Mouse (Mus musculus): ENCODE results near the gene Ulk4. TPM values are rescaled to one million over a fixed set of nuclear protein-coding genes. Genes with fewer than 3 reads are reported as not detected.

Ulk4 gene
- polyA plus RNA-seq, 1 experiment = 7.3 TPM

GRCm38 (mm10) chr9:121313656-121314374, 36.8 kb upstream of the Ulk4 start:
- peak overlapping the region; percentile 49 for H3K27ac ChIP-seq (ENCODE audit: insufficient read depth, low read length)
- H3K4me3 ChIP-seq (ENCODE audit: insufficient read depth, low read length) = peak overlapping the region; percentile 5; the same call in 1 of the 2 replicates
- no peak for TF ChIP-seq POLR2A (IDR thresholded peaks at IDR 0.05; ENCODE audit: extremely low read depth, insufficient read depth, low read length)
- TF ChIP-seq CTCF (IDR thresholded peaks at IDR 0.05; ENCODE audit: extremely low read depth, insufficient read depth, low read length) = no peak
- H3K4me1 ChIP-seq (ENCODE audit: control insufficient read depth, insufficient read depth, low read length) = peaks cover 20% of the 10 kb centered on the region

DNA sequence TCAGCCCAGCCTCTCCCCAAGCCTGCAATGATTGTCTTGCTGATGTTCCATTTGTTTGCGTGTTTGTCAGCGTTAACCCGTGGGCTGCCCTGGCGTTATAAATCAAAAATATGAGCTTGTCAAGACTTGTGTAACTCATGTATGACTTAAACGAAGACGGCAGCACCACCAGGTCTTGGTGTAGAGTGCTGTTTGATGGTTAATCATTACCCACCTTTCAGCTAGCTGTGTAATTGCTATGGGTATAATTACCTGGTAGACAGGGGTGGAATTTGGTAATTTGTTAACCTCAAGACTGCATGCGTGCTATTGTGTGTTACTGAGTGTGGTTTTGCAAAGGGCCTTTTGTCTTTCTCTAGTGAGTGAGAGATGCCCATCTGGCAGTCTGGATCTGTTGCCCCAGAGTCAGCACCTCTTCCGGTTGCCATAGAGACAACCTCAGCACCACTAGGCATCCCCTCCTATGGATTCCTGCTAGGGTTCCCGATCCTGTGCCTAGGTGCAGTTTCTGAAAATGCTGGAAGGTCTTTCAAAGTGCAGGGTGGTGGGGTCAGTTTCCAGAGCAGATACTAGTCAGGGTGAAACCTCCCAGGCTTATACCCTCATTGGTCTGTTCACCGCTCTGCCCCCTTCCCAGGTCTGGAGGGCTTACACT, 35.4 kb upstream of the Ulk4 start:
- TF ChIP-seq CTCF (IDR thresholded peaks at IDR 0.05; ENCODE audit: extremely low read depth, insufficient read depth, low read length) (no peak), POLR2A (IDR thresholded peaks at IDR 0.05; ENCODE audit: extremely low read depth, insufficient read depth, low read length) (no peak)
- Histone ChIP-seq H3K4me3 (ENCODE audit: insufficient read depth, low read length) (no peak overlapping the region), H3K4me1 (ENCODE audit: control insufficient read depth, insufficient read depth, low read length) (peaks cover 20% of the 10 kb centered on the region), H3K27ac (ENCODE audit: insufficient read depth, low read length) (no peak overlapping the region)

GRCm38 (mm10) chr9:121311846-121312236, 34.8 kb upstream of the Ulk4 start:
- Histone ChIP-seq H3K27ac (ENCODE audit: insufficient read depth, low read length) (no peak overlapping the region), H3K4me1 (ENCODE audit: control insufficient read depth, insufficient read depth, low read length) (peaks cover 20% of the 10 kb centered on the region), H3K4me3 (ENCODE audit: insufficient read depth, low read length) (no peak overlapping the region)
- TF ChIP-seq POLR2A (IDR thresholded peaks at IDR 0.05; ENCODE audit: extremely low read depth, insufficient read depth, low read length) = no peak
- TF ChIP-seq CTCF (IDR thresholded peaks at IDR 0.05; ENCODE audit: extremely low read depth, insufficient read depth, low read length) = no peak

- no peak overlapping the region for H3K27ac ChIP-seq (ENCODE audit: insufficient read depth, low read length)
- H3K4me3 ChIP-seq (ENCODE audit: insufficient read depth, low read length) = no peak overlapping the region
- TF ChIP-seq CTCF (IDR thresholded peaks at IDR 0.05; ENCODE audit: extremely low read depth, insufficient read depth, low read length) (no peak), POLR2A (IDR thresholded peaks at IDR 0.05; ENCODE audit: extremely low read depth, insufficient read depth, low read length) (no peak)
- peaks cover 16% of the 10 kb centered on the region for H3K4me1 ChIP-seq (ENCODE audit: control insufficient read depth, insufficient read depth, low read length)
Observed at GRCm38 (mm10) chr9:121310501-121310900, 33.5 kb upstream of the Ulk4 start.

DNA sequence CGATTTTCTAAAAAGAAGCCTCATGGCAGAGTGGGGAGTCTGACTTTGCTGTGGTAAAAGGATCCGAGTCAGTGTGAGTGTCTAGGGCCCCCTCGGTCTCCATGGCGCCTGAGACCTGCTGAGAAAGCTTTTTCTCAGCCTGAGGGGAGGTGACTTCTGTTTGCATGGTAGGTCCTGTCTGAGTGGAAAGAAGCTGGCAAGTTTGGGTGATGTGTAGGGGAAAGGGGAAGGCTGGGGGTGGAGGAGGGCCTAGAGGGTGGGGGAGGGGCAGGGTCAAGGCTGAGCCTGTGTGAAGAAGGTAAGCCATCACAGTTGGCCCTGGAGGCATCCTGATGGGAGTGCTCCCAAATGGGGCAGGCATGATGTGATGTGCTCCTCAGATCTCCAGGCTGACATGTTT, 32.3 kb upstream of the Ulk4 start:
- Histone ChIP-seq H3K4me3 (ENCODE audit: insufficient read depth, low read length) (no peak overlapping the region), H3K27ac (ENCODE audit: insufficient read depth, low read length) (no peak overlapping the region), H3K4me1 (ENCODE audit: control insufficient read depth, insufficient read depth, low read length) (peaks cover 15% of the 10 kb centered on the region)
- TF ChIP-seq CTCF (IDR thresholded peaks at IDR 0.05; ENCODE audit: extremely low read depth, insufficient read depth, low read length) = no peak
- TF ChIP-seq POLR2A (IDR thresholded peaks at IDR 0.05; ENCODE audit: extremely low read depth, insufficient read depth, low read length) = no peak

- H3K4me1 ChIP-seq (ENCODE audit: control insufficient read depth, insufficient read depth, low read length) = peaks cover 4% of the 10 kb centered on the region
- no peak overlapping the region for H3K4me3 ChIP-seq (ENCODE audit: insufficient read depth, low read length)
- H3K27ac ChIP-seq (ENCODE audit: insufficient read depth, low read length) = no peak overlapping the region
- TF ChIP-seq CTCF (IDR thresholded peaks at IDR 0.05; ENCODE audit: extremely low read depth, insufficient read depth, low read length) (no peak), POLR2A (IDR thresholded peaks at IDR 0.05; ENCODE audit: extremely low read depth, insufficient read depth, low read length) (no peak)
Observed at GRCm38 (mm10) chr9:121305456-121305855, 28.5 kb upstream of the Ulk4 start.

GRCm38 (mm10) chr9:121304520-121304919, 27.5 kb upstream of the Ulk4 start:
- Histone ChIP-seq H3K27ac (ENCODE audit: insufficient read depth, low read length) (no peak overlapping the region), H3K4me3 (ENCODE audit: insufficient read depth, low read length) (no peak overlapping the region), H3K4me1 (ENCODE audit: control insufficient read depth, insufficient read depth, low read length) (peaks cover 5% of the 10 kb centered on the region)
- TF ChIP-seq POLR2A (IDR thresholded peaks at IDR 0.05; ENCODE audit: extremely low read depth, insufficient read depth, low read length) (no peak), CTCF (IDR thresholded peaks at IDR 0.05; ENCODE audit: extremely low read depth, insufficient read depth, low read length) (no peak)

DNA sequence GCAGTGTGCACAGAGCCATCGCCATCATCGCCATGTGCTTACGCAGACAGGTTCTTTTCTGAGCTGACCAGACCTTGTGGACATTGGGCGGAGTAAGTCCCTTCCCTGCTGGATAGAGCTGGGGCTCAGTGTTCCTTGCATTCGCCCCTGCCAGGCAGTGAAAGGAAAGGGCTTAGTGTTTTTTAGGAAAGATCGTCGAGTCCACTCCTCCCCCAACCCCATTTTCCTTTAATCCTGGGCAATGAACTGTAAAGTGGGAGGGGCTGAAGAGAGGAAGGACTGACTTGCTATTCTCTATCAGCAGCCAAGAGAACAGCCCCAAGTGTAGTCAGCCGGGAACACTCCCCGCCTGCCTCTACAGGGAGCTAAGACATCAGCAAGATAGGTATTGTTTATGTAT, 26.8 kb upstream of the Ulk4 start:
- Histone ChIP-seq H3K27ac (ENCODE audit: insufficient read depth, low read length) (no peak overlapping the region), H3K4me1 (ENCODE audit: control insufficient read depth, insufficient read depth, low read length) (peaks cover 11% of the 10 kb centered on the region), H3K4me3 (ENCODE audit: insufficient read depth, low read length) (no peak overlapping the region)
- TF ChIP-seq CTCF (IDR thresholded peaks at IDR 0.05; ENCODE audit: extremely low read depth, insufficient read depth, low read length) (no peak), POLR2A (IDR thresholded peaks at IDR 0.05; ENCODE audit: extremely low read depth, insufficient read depth, low read length) (no peak)

DNA sequence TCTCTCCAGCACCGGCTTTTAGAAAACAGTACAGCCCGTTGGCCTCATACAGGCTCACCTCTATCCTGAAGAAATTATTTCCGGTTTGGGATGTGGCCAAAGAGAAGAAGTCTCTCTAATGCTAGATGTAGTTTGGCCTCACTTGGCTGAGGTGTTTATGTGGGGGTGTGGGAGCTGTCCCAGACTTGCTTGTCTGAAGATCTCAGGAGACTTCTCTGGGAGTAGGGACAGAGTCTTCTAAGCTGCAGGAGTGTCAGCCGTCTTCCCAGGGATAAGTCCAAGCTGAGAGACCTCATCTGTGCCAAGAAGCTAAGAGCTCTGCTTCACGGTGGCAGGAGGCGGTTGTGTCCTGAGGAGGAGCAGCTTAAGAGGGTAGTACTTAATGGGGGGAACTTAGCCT, 26.1 kb upstream of the Ulk4 start:
- Histone ChIP-seq H3K27ac (ENCODE audit: insufficient read depth, low read length) (no peak overlapping the region), H3K4me1 (ENCODE audit: control insufficient read depth, insufficient read depth, low read length) (peaks cover 12% of the 10 kb centered on the region), H3K4me3 (ENCODE audit: insufficient read depth, low read length) (no peak overlapping the region)
- no peak for TF ChIP-seq CTCF (IDR thresholded peaks at IDR 0.05; ENCODE audit: extremely low read depth, insufficient read depth, low read length)
- TF ChIP-seq POLR2A (IDR thresholded peaks at IDR 0.05; ENCODE audit: extremely low read depth, insufficient read depth, low read length) = no peak

DNA sequence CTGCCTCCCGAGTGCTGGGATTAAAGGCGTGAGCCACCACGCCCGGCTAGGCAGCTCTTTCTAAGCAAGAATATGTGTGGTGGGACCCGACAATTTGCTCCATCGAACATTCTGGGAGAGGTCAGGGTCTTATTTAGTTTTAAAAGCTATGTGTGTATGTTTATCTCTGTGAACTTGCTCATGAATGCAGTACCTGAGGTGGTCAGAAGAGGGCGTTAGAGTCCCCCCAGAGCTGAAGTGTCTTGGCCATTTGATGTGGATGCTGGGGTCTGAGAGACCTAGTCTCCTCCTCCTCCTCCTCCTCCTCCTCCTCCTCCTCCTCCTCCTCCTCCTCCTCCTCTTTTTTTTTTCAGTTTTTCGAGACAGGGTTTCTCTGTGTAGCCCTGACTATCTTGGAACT, 25.5 kb upstream of the Ulk4 start:
- no peak for TF ChIP-seq POLR2A (IDR thresholded peaks at IDR 0.05; ENCODE audit: extremely low read depth, insufficient read depth, low read length)
- TF ChIP-seq CTCF (IDR thresholded peaks at IDR 0.05; ENCODE audit: extremely low read depth, insufficient read depth, low read length) = peak; percentile 37

More for the DNA sequence above, 25.5 kb upstream of the Ulk4 start:
- H3K4me3 ChIP-seq (ENCODE audit: insufficient read depth, low read length) = no peak overlapping the region
- H3K27ac ChIP-seq (ENCODE audit: insufficient read depth, low read length) = no peak overlapping the region
- H3K4me1 ChIP-seq (ENCODE audit: control insufficient read depth, insufficient read depth, low read length) = peaks cover 12% of the 10 kb centered on the region
